Mouse (Mus musculus) cortical plate, adult 2 months (tissue): ENCODE data around the gene Fggy.

Experiments
- CTCF ChIP-seq: fragments of 200-500 bp; IDR thresholded peaks from 2 replicates; pipeline ENCODE4 v1.5.1; 2011; ENCODE audit warnings: mild to moderate bottlenecking, control low read depth, low read length; ENCODE audit not compliant: insufficient read depth; ENCODE audit errors: extremely low read depth
- POLR2A ChIP-seq: fragments of 200-500 bp; IDR thresholded peaks from 2 replicates; pipeline ENCODE4 v1.6.1; 2011; ENCODE audit warnings: mild to moderate bottlenecking, low read length, control low read depth; ENCODE audit not compliant: insufficient read depth; ENCODE audit errors: extremely low read depth

DNA sequence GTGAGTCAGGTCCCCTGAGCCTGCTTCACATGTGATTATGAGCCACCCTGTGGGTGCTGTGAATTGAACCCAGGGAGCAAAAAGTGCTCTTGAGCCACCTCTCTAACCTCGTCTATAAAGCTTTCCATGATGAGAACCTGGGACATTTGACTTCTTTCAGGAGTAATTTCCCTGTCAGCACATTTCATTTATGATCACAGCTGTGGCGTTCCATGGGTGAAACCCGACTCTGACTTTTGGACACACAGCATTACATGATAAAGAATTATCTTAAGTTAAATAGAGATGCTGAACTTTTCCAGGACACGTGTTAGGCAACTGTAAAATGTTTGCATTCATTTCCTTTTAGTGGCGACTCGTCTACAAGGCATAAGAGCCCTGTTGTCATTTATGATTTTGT, 39.9 kb downstream of the Fggy start:
- TF ChIP-seq CTCF (no peak), POLR2A (no peak)
